Mouse (Mus musculus) MEL (cell line): Measurements from ENCODE around the gene Krtap3-2.

Experiments
- BHLHE40 ChIP-seq: IDR thresholded peaks from 2 replicates; pipeline ENCODE4 v1.6.1; 2012; ENCODE audit warnings: low read depth, mild to moderate bottlenecking, inconsistent platforms, low read length, improper control_type of control experiment, borderline replicate concordance
- CTCF ChIP-seq, 3 experiments: IDR thresholded peaks in 2 of 3; conservative IDR thresholded peaks in 1 of 3; 2 replicates each; pipeline ENCODE4 v1.5.1; 2011 to 2012; ENCODE audit warnings: low read length in 3 of 3, low read depth in 2 of 3, mild to moderate bottlenecking in 2 of 3, improper control_type of control experiment in 1 of 3, inconsistent platforms in 1 of 3, mixed read lengths in 1 of 3, moderate library complexity in 1 of 3; ENCODE audit not compliant: control insufficient read depth in 1 of 3, insufficient read depth in 1 of 3, poor library complexity in 1 of 3, severe bottlenecking in 1 of 3
- EP300 ChIP-seq, 2 experiments: IDR thresholded peaks; 2 replicates each; pipeline ENCODE4 v1.6.1; 2011; ENCODE audit warnings: improper control_type of control experiment in 2 of 2, low read length in 2 of 2, low read depth in 1 of 2, mild to moderate bottlenecking in 1 of 2
- GATA1 ChIP-seq: IDR thresholded peaks from 2 replicates; pipeline ENCODE4 v1.6.1; 2011; ENCODE audit warnings: low read depth, low read length, improper control_type of control experiment
- JUND ChIP-seq: IDR thresholded peaks from 2 replicates; pipeline ENCODE4 v1.6.1; 2011; ENCODE audit warnings: low read depth, mild to moderate bottlenecking, improper control_type of control experiment, low read length
- POLR2A ChIP-seq, 2 experiments: IDR thresholded peaks; 2 replicates each; pipeline ENCODE4 v1.6.1; 2011 to 2012; ENCODE audit warnings: low read length in 2 of 2, mild to moderate bottlenecking in 2 of 2, control low read depth in 1 of 2, improper control_type of control experiment in 1 of 2, low read depth in 1 of 2, moderate library complexity in 1 of 2; ENCODE audit not compliant: control insufficient read depth in 1 of 2, insufficient read depth in 1 of 2, poor library complexity in 1 of 2
- TCF12 ChIP-seq: IDR thresholded peaks from 2 replicates; pipeline ENCODE4 v1.6.1; 2014; ENCODE audit warnings: low read depth, mild to moderate bottlenecking, inconsistent platforms, low read length, improper control_type of control experiment, moderate library complexity

GRCm38 (mm10) chr11:99581051-99581450, 24.4 kb upstream of the Krtap3-2 start:
- TF ChIP-seq GATA1, result no peak
- no peak for TF ChIP-seq EP300 (IDR thresholded peaks at IDR 0.05; ENCODE audit: low read depth in 1 of 2, low read length in 2 of 2)
- no peak for TF ChIP-seq JUND
- TF ChIP-seq CTCF (IDR thresholded peaks at IDR 0.05 in 2 of 3, conservative IDR thresholded peaks at IDR 0.05 in 1 of 3; ENCODE audit: control insufficient read depth in 1 of 3, insufficient read depth in 1 of 3, low read depth in 2 of 3, low read length in 3 of 3, poor library complexity in 1 of 3, severe bottlenecking in 1 of 3), result no peak
- no peak for TF ChIP-seq TCF12
- TF ChIP-seq POLR2A (IDR thresholded peaks at IDR 0.05; ENCODE audit: control insufficient read depth in 1 of 2, insufficient read depth in 1 of 2, low read depth in 1 of 2, low read length in 2 of 2, poor library complexity in 1 of 2), result no peak
- no peak for TF ChIP-seq BHLHE40
